Comparison of ENCODE assay signal across 10 mouse cellular contexts in genomic region chr11:45629250-45629649, GRCm38 (mm10).
A peak's percentile ranks its signal among the peaks of the same experiment; 100 is the strongest.
DNase-seq lines count a peak whose midpoint lies in the region; ATAC-seq and TF ChIP-seq lines count a peak whose summit lies in the region.
"Had no signal": no experiment of that assay in that cellular context is flagged by ENCODE, and none has a peak within 500 bp of the region (broad histone marks: within the 10 kb centered on the region; RNA-seq: fewer than 3 reads in every experiment).

No protein-coding gene starts in this region.

- H3K27me3 ChIP-seq in lung, embryonic 14.5 days (ENCODE audit: insufficient read depth, low read length) = no peaks in the 10 kb centered on the region
- no peaks in the 10 kb centered on the region for H3K27me3 ChIP-seq in Patski
- H3K27me3 ChIP-seq: midbrain, embryonic 15.5 days had no signal

- H3K9me3 ChIP-seq in lung, embryonic 14.5 days (ENCODE audit: low read depth, low read length) = no peaks in the 10 kb centered on the region
- H3K9me3 ChIP-seq: midbrain, embryonic 15.5 days had no signal

- no peak for DNase-seq in gastrocnemius, adult 2 months
- no peak for DNase-seq in gastrocnemius, postnatal 4 days (ENCODE audit: low spot score in 2 of 2)
- peak; percentile 28 for DNase-seq in lung, embryonic 14.5 days
- no peak for DNase-seq in lung, postnatal 25 days (ENCODE audit: low spot score)
- DNase-seq in Patski (ENCODE audit: low read depth, low spot score) = no peak
- DNase-seq in lung, postnatal 36 days = peak; percentile 37
- DNase-seq in right cerebral cortex, postnatal 25 days = no peak
- DNase-seq in urinary bladder, postnatal 10 days (ENCODE audit: low spot score) = no peak
- DNase-seq: thymus, adult 18-20 months had no signal

- peak; percentile 65 for TF ChIP-seq CTCF in gastrocnemius, adult 2 months (IDR thresholded peaks at IDR 0.05)
- TF ChIP-seq CTCF in lung, embryonic 14.5 days (IDR thresholded peaks at IDR 0.05; ENCODE audit: low read depth) = peak; percentile 58
- TF ChIP-seq CTCF in Patski (IDR thresholded peaks at IDR 0.05) = peak; percentile 63

- no peak overlapping the region for H3K4me3 ChIP-seq in gastrocnemius, adult 2 months
- H3K4me3 ChIP-seq in lung, embryonic 14.5 days (ENCODE audit: low read depth, low read length) = no peak overlapping the region
- H3K4me3 ChIP-seq: midbrain, embryonic 15.5 days had no signal

- intact Hi-C loops in gastrocnemius, adult 2 months (cut with DNase I) = no loop called here

- no peak for ATAC-seq in lung, embryonic 14.5 days (ENCODE audit: insufficient read depth)
- ATAC-seq in Patski = no peak
- ATAC-seq: midbrain, embryonic 15.5 days had no signal

- H3K9ac ChIP-seq in lung, embryonic 14.5 days = no peak overlapping the region
- H3K9ac ChIP-seq: midbrain, embryonic 15.5 days had no signal

- H3K4me1 ChIP-seq in lung, embryonic 14.5 days (ENCODE audit: insufficient read depth) = no peaks in the 10 kb centered on the region
- H3K4me1 ChIP-seq: midbrain, embryonic 15.5 days had no signal

- H3K36me3 ChIP-seq in lung, embryonic 14.5 days (ENCODE audit: insufficient read depth) = no peaks in the 10 kb centered on the region
- H3K36me3 ChIP-seq: midbrain, embryonic 15.5 days had no signal

- no peak overlapping the region for H3K4me2 ChIP-seq in lung, embryonic 14.5 days
- H3K4me2 ChIP-seq: midbrain, embryonic 15.5 days had no signal

- no peak overlapping the region for H3K27ac ChIP-seq in gastrocnemius, adult 2 months
- H3K27ac ChIP-seq in lung, embryonic 14.5 days (ENCODE audit: low read depth) = no peak overlapping the region
- H3K27ac ChIP-seq: midbrain, embryonic 15.5 days had no signal

- 36% methylated on average over 1 of the region's 1 CpGs for WGBS in lung, embryonic 14.5 days

- POLR2A ChIA-PET in Patski (lab: Charles Lee) = interaction anchor here (0.7 kb wide), 1 partner anchor 1014 kb away, joined by 3 read pairs; no protein-coding TSS in a partner anchor

- in situ Hi-C loops in Patski (cut with MboI; ENCODE audit: low pct_unique_long_range_greater_than_20kb) = no loop called here

- CTCF ChIA-PET in Patski (lab: Charles Lee) = interaction anchor here (1.0 to 1.2 kb wide), 3 partner anchors 9 to 88 kb away, joined by 3 to 6 read pairs (median 3); no protein-coding TSS in a partner anchor

Comparison
In these comparisons a context has a peak if more than half of its experiments do, and no peak if none do; other contexts are left out.
1. DNase-seq: peak in lung, embryonic 14.5 days (single experiment) and lung, postnatal 36 days (single experiment); none in gastrocnemius, adult 2 months (single experiment), gastrocnemius, postnatal 4 days (0 of 2), lung, postnatal 25 days (single experiment), Patski (single experiment), right cerebral cortex, postnatal 25 days (single experiment) and urinary bladder, postnatal 10 days (single experiment).
2. Peak in every context shown above with its lines, with median percentiles within 50 percentile points of each other: CTCF ChIP-seq.